Mouse (Mus musculus) right cerebral cortex, adult 2 months (tissue): ENCODE data around the gene Col4a3bp.

Experiments
- DNase-seq, 2 experiments: peaks; one replicate each; pipeline ENCODE4 v3.0.0; 2021 to 2022; ENCODE audit warnings: low spot score in 2 of 2

Gene Col4a3bp

GRCm38 (mm10) chr13:96542081-96542889 lies at the start of gene Col4a3bp, which contains the start of gene Polk:
Col4a3bp (plus strand) TSS chr13:96542618.
Polk (minus strand) TSS chr13:96542579.
- DNase-seq = peak; percentile 97 to 98

GRCm38 (mm10) chr13:96496630-96497029 lies 45.8 kb upstream of the Col4a3bp start:
- no peak for DNase-seq

- no peak for DNase-seq
Measured at GRCm38 (mm10) chr13:96499891-96500290, 42.5 kb upstream of the Col4a3bp start.

- no peak for DNase-seq
Measured at GRCm38 (mm10) chr13:96505661-96506060, 36.8 kb upstream of the Col4a3bp start.

GRCm38 (mm10) chr13:96506313-96506712 lies 36.1 kb upstream of the Col4a3bp start:
- no peak for DNase-seq

GRCm38 (mm10) chr13:96507541-96507940 lies 34.9 kb upstream of the Col4a3bp start:
- DNase-seq = no peak

- peak in 1 of 2 experiments; percentile 21 for DNase-seq
Measured at GRCm38 (mm10) chr13:96510635-96511034, 31.8 kb upstream of the Col4a3bp start.

GRCm38 (mm10) chr13:96511262-96511661 lies 31.2 kb upstream of the Col4a3bp start:
- no peak for DNase-seq

GRCm38 (mm10) chr13:96511893-96512292 lies 30.5 kb upstream of the Col4a3bp start:
- no peak for DNase-seq

GRCm38 (mm10) chr13:96514154-96514942 lies 28.1 kb upstream of the Col4a3bp start:
- no peak for DNase-seq

- no peak for DNase-seq
Measured at GRCm38 (mm10) chr13:96516249-96516648, 26.2 kb upstream of the Col4a3bp start.

- no peak for DNase-seq
Measured at GRCm38 (mm10) chr13:96517335-96517734, 25.1 kb upstream of the Col4a3bp start.

GRCm38 (mm10) chr13:96521294-96521693 lies 21.1 kb upstream of the Col4a3bp start:
- no peak for DNase-seq

GRCm38 (mm10) chr13:96527022-96527421 lies 15.4 kb upstream of the Col4a3bp start:
- DNase-seq = no peak

GRCm38 (mm10) chr13:96527856-96528255 lies 14.6 kb upstream of the Col4a3bp start:
- no peak for DNase-seq

- DNase-seq = no peak
Measured at GRCm38 (mm10) chr13:96528776-96529175, 13.6 kb upstream of the Col4a3bp start.

- DNase-seq = no peak
Measured at GRCm38 (mm10) chr13:96529542-96529941, 12.9 kb upstream of the Col4a3bp start.

GRCm38 (mm10) chr13:96530064-96530463 lies 12.4 kb upstream of the Col4a3bp start:
- DNase-seq = no peak

- no peak for DNase-seq
Measured at GRCm38 (mm10) chr13:96532176-96532575, 10.2 kb upstream of the Col4a3bp start.

GRCm38 (mm10) chr13:96533742-96534141 lies 8.7 kb upstream of the Col4a3bp start:
- no peak for DNase-seq

GRCm38 (mm10) chr13:96536821-96537572 lies 5.4 kb upstream of the Col4a3bp start:
- no peak for DNase-seq

- DNase-seq = no peak
Measured at GRCm38 (mm10) chr13:96538103-96538502, 4.3 kb upstream of the Col4a3bp start.
